Mouse (Mus musculus) G1E (cell line): ENCODE measurements around the gene Fndc7.

ENCODE experiments used
- CTCF ChIP-seq: IDR thresholded peaks from 2 replicates; pipeline ENCODE4 v1.5.1; 2012; ENCODE audit warnings: low read depth, low read length, inconsistent platforms, mixed read lengths
- GATA1 ChIP-seq: IDR thresholded peaks from 2 replicates; pipeline ENCODE4 v1.6.1; 2012; ENCODE audit warnings: borderline replicate concordance, low read length, inconsistent platforms, mixed read lengths
- GATA2 ChIP-seq: IDR thresholded peaks from 2 replicates; pipeline ENCODE4 v1.6.1; 2012; ENCODE audit warnings: low read depth, low read length, inconsistent platforms, borderline replicate concordance
- POLR2AphosphoS5 ChIP-seq: IDR thresholded peaks from 2 replicates; pipeline ENCODE4 v1.6.1; 2012; ENCODE audit warnings: low read depth, low read length, inconsistent platforms; ENCODE audit not compliant: insufficient replicate concordance
- TAL1 ChIP-seq: conservative IDR thresholded peaks from 2 replicates; pipeline ENCODE4 v1.6.1; 2012; ENCODE audit warnings: low read depth, low read length, inconsistent platforms, mixed read lengths

DNA sequence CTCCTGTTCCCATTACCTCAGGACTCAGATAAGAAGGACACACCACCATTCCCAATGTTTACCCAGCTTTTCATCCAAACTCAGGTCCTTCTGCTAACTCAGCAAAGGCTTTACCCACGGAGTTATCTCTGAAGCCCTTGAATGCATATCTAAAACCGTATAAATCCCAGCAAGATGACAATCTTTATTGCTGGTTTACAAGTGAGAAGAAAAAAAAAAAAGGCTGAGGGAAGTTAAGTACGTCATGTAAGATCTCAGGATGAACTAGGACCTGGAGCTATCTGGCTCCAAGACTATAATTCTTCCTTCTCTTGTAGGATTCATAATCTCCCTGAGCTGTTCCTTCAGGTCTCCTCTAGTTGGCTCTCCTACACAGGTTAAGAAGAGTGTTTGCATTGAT lies 38.3 kb downstream of the Fndc7 start:
- TF ChIP-seq CTCF (no peak), GATA2 (no peak), POLR2AphosphoS5 (no peak), GATA1 (no peak), TAL1 (no peak)
